Mouse (Mus musculus) naive thymus-derived CD4-positive, alpha-beta T cell, adult 2 months (primary cell): ENCODE measurements around the gene Map3k3.

ENCODE experiments used
- DNase-seq: peaks from one replicate; pipeline ENCODE4 v3.0.0-alpha.2; 2011; ENCODE audit warnings: low read depth

Gene Map3k3

DNA sequence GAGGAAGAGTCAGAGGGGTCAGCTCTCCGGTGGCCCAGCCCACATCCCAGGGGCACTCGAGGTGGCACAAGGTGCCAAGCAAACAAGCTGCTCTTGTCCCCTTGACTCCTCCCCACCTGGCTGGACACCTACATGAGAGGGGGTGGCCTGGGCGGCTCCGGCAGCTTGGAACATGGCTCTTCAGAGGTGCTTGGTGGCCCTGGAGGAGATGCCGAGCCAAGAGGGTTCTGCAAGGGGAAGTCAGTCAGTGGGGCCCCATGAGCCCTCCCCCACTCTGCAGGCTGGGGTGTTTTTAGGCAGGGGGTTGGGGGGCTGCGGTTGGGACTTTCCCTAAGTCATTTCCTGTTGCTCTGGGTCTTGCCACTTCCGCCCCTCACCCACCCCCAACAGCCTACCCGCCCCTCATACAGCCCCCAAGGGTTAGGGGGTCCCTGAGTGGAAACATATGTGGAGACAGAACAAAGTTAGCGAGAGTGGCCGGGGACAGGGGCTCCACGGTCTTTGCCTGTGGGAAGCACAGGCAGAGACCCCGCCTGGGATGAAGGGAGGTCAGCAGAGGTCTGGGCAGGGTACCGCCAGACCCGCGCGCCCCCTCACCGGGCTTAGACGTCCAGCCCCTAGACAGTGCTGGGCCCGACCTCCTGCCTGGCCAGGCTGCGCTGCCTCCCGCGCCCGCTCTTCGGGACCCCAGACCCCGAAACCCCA is 75.0 kb downstream of the Map3k3 start:
- DNase-seq, result peak; percentile 93

DNA sequence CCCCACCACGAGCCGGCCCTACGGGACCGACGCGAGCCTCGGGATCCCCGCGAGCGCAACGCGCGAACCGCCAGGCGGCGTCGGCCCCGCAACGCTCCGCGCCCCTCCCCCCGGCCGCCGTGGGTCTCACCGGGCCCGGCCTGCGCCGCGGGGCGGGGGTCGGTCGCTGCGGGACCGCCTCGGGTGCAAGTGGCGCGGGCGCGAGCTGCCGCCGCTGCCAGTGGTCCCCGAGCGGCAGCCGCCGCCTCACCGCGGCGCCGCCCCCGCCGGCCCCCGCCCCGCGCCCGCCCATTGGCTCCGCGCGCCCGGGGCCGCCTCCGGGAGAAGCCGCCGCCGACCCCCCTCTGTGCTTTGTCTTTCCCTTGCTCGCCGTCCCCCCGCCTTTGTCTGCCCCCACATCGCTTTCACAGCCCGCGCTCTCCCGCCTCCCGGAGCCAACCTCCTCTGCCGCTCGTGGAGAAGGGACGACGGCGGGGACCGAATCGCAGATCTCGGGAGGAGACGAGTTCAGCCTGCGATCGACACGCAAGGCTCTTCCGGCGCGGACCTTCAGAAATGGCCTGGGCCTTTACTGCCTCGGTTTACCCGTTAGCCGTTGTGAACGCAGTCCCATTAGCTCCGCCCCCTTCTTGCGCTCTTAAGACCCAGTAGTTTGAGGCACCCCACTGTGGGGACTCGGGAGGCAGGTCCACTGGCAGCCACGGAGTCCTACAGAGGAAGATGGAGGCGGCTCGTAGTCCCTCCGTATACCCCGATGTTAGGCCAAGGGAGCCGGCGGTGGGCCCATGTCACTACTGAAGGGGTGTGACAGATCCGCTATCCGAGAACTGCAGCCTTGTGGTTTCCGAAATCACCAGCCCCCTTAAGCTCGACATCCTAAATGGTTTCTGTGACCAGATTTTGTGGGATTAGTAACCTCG is 75.8 kb downstream of the Map3k3 start:
- DNase-seq, result peak; percentile 83

DNA sequence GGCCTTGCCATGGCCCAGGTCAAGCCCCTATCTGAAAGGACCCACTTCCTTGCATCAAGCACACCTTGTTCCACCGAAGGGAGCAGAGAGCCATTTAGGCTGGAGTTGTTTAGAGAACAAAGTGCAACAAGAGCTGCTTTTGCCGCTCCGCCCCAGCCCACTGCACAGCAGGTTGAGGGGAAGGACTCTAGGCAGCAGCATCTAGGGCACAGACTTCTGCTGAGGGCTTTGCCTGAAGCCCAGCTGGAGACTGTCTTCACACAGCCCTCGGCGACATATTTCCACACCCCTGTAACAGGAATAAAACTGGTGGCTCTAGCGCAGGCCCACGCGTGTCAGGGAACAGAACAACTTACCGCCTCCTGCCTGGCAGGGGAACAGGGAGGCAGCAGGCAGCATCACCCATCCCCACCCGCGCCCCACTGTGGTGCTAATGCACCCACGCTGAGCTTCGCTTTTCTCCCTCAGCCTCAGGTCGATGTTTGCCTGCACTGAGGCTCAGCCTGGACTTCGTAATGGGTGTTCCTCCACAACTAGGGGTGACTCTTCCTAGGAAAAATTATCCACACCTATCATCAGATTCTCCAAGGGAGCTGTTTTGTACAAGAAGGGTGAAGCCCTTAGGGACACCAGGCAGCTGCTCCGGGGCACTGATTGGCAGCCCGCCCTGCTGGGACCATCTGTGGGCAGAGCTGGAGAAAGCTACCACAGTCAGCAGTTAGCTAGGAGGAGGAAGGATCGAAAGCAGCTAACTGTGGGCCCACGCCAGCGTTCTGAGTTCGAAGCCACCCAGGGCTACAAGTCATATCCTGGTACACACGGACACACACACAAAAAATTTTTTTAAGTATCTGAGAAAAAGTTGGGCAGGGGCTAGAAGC is 76.7 kb downstream of the Map3k3 start, which contains the start of the genes Gm10840 and Limd2:
Gene Gm10840 (plus strand): TSS at position 10 of the 881 bp plus-strand sequence.
Gene Limd2 (minus strand): TSS at position 20 of the 881 bp plus-strand sequence.
- peak; percentile 82 for DNase-seq

DNA sequence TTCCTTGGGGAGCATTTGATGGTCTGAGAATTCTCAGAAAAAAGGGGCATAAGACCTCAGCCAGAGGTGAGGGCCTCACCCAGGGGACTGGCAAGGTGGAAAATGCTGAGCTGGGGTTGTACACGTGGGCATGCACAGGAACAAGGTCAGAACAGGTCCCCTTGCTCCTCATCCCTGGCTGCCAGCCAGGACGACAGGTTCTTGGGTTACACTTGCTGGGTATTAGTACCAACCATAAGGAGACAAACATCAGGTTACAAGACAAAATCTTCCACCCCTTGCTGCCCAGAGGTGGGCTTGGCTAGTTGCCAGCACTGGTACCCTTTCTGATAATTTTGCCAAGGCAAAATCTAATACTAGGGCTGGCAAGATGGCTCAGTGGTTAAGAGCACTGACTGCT is 77.8 kb downstream of the Map3k3 start:
- peak; percentile 40 for DNase-seq

DNA sequence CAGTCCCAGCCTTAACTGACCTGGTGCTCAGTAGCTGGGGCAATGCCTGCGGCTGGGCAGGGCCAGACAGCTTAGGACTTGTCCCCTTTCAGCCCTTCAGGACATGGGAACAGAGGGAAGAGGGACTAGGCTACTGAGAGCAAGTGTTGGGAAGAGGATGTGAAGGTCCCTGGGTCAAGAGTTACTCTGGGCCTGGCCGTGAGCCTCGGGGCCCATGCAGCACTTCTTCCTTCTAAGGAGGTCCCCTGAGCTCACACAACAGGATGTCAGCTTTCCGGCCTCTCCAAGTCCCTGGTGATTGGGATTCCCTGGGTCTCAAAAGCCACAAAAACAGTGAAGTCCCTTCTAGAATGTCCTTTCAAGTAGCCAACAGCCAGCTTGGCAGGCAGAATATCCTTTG is 79.1 kb downstream of the Map3k3 start:
- peak; percentile 25 for DNase-seq

DNA sequence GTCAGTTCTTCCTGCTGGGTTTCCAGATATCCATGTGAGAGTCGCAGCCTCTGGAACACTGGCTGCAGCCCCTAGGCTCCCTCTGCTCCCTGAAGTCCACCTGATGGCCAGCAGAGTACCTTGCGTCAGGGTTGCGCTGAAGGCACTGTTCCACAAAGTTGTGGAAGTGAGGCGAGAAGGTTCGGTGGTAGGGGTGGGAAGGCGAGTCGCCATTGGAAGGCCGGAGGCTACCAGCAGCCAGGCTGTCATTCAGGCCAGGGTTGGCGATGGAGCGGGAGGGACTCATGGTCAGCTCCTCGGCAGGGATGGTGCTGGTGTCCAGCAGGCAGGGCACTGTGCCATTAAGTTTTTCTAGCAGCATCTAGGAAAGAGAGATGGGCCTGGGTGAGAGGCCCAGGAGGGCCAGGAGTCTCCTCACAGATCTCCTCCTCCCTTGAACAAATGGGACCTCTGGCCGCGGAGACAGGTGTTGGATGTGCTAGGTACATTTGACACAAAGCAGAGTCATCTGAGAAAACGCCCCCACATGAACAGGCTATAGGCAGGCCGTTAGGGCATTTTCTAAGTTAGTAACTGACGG is 80.3 kb downstream of the Map3k3 start:
- DNase-seq, result no peak

DNA sequence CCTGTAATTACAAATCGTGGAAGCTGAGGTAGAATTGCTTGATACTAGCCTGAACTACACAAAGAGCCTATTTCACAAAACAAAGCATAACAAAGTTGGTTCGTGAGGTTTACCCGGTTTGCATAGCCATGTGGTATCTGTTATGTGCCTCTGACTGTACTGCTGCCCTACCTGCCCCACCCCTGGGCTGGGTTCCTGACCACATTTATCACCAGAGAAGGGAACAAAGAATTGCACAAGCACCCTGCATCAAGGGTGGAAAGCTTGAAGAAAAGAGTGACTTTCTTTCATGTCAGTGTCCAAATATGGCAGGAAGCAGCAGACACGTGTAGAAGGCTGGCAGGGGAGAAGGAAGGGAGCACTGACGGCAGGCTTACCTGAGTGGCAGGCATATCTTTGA is 83.0 kb downstream of the Map3k3 start:
- peak; percentile 92 for DNase-seq

DNA sequence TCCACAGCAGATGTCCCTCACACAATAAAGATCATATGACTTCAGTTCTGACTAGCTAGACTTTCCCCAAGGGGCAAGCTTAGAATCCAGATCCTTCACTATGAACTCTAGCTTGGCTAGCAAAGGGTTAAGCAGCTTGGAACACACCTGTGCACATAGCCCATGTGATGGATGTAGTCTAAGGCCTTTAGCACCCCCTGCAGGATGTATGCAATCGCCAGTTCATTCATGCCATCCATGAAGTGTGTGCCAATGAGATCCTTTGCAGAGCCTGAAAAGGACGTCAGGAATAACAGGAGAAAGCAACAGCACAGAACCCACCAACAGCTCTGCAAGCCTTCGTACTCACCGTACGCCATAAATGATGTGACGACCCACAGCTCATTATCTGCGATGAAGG is 86.4 kb downstream of the Map3k3 start:
- DNase-seq, result peak; percentile 90

DNA sequence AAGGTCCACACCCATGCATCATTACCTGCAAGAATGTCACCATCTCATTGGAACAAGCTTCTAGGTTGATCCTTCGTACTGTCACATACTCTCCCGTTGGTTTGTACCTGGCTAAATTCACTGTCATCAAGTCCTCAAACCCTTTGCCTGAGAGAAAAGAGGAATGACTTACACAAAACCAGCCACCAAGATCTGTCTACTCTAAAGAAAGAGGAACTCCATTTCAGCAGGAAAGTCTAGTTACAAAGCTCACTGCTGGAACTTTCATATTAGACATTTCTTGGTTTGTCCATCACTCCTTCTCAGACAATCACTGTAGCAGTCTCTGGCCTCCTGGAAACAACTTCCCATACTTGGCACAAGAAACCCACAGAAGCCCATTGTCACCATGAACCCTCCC is 88.8 kb downstream of the Map3k3 start:
- DNase-seq, result no peak

DNA sequence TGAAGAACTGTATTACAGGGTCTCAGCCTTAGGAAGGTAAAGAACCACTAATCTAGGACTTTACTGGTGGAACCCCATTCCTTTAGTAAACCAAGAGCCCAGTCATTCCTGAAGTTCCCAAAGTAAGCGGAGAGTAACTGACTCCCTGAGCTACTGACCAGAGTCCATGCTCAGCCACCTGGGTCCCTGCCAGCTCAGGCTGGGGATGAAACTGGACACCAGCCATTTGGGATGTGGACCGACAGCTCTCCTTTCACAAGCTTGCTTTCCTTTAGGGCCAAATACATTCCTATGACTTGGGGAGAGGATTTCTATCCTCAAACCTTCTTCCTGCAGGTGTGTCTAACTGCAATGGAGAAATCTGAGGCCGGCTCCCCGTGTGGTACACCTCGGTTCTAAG is 90.0 kb downstream of the Map3k3 start:
- DNase-seq, result no peak

DNA sequence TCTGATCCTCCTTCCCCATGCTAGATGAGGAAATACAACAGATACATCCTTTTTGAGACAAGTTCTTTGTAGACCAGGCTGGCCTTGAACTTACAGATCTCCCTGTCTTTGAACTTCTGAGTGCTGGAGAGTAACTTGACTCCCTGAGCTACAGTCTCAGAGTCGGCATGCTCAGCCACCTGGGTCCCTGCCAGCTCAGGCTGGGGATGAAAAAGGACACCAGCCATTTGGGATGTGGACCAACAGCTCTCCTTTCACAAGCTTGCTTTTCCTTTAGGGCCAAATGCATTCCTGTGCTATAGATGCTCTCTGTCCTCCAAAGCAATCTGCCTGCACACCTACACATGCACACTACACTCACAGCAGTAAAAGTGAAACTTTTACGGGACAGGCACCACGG is 90.7 kb downstream of the Map3k3 start:
- no peak for DNase-seq

DNA sequence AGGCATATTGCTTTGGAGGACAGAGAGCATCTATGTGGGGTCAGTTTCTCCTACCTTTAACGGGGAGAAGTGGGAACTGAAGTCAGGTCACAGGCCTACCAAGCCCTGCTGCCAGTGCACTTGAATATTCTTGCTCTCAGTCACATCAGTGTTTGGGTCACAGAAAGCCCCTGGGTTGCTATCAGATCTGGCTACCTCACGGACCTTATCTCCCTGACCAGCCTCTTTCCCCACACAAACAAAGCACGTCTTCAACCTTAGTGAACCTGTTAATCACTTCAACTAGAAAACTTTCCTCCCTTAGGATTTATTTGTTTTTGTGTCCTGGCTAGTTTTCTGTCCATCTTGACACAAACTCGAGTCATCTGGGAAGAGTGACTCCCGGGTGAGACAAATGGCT is 92.0 kb downstream of the Map3k3 start:
- no peak for DNase-seq

DNA sequence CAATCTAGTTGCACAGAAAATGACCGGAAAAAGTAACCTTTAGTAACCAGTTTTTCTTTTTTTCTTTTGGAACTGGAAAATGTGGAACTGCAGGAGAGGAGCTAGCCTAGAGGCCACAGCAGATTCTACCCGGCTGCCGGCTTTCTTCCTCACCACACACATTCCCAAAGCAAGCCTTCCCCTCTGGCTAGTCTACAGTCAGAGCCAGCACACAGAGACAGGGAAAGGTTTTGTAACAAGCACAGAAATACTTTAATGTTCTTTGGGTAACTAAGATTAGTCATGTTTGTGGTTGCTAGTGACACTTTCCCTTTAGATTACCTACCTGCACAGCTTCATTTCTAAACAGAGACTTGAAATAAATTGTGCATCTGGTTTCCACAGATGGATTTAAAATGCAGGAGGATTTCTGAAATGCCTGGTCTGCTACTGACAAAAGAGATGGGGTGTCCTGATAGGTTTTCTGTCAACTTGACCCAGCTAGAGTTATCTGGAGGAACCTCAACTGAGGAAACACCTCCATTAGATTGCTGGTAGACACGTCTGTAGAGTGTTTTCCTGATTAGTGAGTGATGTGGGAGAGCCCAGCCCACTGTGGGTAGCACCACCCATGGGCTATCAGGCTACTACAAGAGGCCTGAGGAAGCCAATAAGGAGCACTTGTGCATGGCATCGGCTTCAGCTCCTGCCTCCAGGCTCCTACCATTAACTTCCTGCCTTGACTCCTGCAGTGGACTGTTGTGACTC is 93.8 kb downstream of the Map3k3 start:
- DNase-seq, result no peak

DNA sequence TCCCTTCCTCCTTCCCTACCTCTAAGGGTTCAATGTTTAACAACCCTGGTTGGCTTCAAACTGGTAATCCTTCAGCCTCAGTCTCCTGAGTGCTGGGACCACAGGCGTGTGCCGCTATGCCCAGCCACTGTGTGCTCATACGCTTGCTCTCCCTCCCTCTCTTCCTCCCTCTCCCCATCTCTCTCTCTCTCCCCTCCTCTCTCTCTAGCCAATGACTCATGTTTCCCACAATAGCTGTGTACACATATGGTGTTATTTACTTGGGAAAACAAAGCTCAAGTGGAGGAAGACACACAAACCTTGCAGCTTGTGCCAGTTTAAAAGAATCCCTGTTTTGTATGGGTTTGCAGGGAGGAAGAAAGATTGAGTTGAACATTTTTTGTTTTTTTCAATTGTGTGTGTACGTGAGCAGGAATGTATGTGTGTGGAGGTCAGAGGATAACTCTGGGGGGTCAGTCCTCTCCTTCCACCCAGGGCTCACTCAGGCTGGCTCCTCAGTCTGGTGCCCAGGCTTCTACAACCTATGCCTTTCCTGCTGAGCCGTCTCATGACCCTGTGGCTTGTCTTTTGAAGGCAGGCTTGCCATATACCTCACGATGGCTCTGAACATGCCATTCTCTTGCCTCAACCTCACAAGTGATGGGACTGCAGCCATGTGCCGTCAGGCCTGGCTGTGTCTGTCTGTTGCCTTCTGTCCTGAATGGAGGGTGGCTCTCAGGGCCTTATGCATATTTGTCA is 95.5 kb downstream of the Map3k3 start:
- DNase-seq, result no peak

DNA sequence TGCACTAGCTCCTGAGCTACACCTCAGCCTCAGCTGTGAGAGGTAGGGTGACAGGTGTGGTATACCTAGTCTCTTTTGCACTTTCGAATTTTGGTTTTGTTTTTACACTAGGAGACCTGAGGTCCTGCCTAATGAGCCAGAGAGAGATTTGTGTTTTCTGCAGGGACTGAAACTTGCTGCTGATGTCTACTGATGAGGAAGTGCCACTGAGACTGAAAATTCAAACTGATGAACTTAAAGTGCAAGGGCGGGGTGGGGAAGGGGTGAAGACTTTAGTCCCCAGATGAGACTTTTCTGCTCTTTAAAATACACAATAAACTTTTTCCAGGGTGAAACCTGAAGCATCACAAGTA is 96.0 kb downstream of the Map3k3 start:
- no peak for DNase-seq

DNA sequence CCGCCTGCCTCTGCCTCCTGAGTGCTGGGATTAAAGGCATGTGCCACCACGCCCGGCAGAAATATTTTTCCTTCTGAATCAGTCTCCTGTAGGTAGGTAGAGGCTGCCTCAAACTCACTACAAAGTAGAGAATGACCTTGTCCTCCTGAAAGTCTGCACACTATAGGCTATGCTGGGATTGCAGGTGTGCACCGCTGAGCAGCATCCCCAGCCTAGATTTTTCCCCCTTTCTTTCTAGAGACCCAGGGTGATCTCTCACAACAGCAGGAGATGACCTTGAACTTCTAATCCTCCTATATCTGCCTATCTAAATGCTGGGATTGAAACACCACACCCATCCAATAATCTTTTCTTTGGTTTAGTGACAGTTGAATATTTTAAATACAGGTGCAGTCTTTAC is 102.9 kb downstream of the Map3k3 start:
- no peak for DNase-seq

DNA sequence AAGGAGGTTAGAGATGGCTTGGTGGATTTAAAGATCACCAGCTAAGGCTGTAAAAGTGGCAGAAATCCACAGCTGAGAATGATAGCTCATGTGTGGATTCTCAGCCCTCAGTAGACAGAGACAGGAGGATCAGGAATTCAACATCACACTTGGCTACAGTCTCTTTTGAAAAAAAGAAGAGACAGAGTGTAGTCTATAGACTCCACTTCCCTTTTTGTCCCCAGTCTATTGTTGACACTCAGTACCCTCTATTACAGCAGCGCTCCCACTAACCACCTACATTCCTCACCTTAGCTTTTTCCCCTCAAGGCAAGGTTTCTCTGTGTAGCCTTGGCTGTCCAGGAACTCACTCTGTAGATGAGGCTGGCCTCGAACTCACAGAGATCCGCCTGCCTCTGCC is 107.3 kb downstream of the Map3k3 start:
- no peak for DNase-seq

DNA sequence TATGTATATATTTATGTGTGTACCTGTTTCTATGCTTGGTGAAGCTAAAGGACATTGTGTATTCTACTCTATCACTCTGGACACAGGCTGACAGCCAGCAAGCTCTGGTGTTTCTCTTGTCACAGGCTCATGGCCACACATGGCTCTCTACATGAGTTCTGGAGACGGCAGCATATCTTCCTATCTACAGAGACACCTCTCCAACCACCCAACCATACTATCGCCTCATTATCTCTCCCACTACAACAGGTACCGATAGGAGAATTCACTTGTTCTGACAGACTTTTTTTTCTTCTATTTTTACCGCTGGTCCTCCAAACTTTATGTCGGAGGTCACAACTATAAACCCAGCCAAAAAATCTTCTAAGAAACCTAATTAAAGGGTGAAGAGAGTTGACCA is 107.8 kb downstream of the Map3k3 start:
- DNase-seq, result no peak

DNA sequence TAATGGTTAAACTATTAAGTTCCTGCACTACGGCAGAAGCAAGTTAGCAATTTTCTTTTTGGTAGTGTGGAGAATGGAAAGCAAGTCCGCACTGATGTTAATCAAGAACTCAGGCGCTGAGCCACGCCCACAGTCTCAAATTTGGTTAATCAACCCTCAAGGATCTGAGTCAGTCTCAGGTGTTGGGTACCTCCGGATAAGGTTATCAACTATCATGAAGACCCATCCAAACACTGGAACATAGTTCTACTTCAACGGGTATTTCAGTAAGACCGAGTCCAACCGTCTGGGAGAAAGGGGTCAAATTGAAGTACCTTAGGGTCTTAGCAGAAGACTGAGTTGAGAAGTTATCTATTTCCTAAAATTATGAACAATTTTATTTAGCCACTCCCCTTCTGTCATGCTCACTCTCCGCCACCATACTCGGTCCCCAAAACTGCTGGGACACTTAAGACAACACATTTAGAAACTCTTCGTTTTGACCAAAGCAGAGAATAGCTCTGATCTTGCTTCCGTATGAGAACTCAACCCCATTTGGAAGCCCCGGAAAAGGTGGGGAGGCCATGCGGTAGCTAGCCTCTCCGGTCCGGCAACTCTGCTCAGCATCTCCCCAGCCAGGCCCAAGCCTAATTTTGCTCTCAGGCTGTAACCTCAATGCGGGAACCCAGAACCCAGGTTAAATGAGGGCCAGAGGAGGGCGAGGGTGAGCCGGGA is 108.4 kb downstream of the Map3k3 start:
- DNase-seq, result no peak
